Mouse (Mus musculus) heart, embryonic 14.5 days (tissue): ENCODE results near the gene Adamts2. TPM values are rescaled to one million over a fixed set of nuclear protein-coding genes. Genes with fewer than 3 reads are reported as not detected.

ENCODE experiments used
- ATAC-seq: fragments of 200-750 bp; cut with Nextera tagmentation; 2 replicates; pipeline ENCODE4 v1.8.0; 2017; ENCODE audit warnings: low read depth, moderate TSS enrichment; ENCODE audit not compliant: insufficient number of reproducible peaks, insufficient read depth, low FRiP score
- H3K27ac ChIP-seq, 2 experiments: fragments of 200-500 bp in 1 of 2; fragments of 300-500 bp in 1 of 2; sonication (generic) in 1 of 2; replicated peaks in 1 of 2; 2 replicates each; pipeline ENCODE4 v1.5.1; 2012 to 2014; ENCODE audit warnings: low read depth in 2 of 2, low read length in 2 of 2, control low read depth in 1 of 2, mild to moderate bottlenecking in 1 of 2, mixed read lengths in 1 of 2; ENCODE audit not compliant: control insufficient read depth in 1 of 2, insufficient read depth in 1 of 2
- H3K27me3 ChIP-seq: fragments of 300-500 bp; sonication (generic); 2 replicates; pipeline ENCODE4 v1.6.1; 2014; ENCODE audit warnings: mild to moderate bottlenecking, low read length, control low read depth; ENCODE audit not compliant: control insufficient read depth, insufficient read depth
- H3K36me3 ChIP-seq: fragments of 300-500 bp; sonication (generic); 2 replicates; pipeline ENCODE4 v1.6.1; 2014; ENCODE audit warnings: mild to moderate bottlenecking, control low read depth, low read length, mixed read lengths; ENCODE audit not compliant: control insufficient read depth, insufficient read depth
- H3K4me1 ChIP-seq, 2 experiments: fragments of 200-500 bp in 1 of 2; fragments of 300-500 bp in 1 of 2; sonication (generic) in 1 of 2; 2 replicates each; pipeline ENCODE4 v1.6.1; 2012 to 2014; ENCODE audit warnings: low read length in 2 of 2, control low read depth in 1 of 2, mixed read lengths in 1 of 2; ENCODE audit not compliant: control insufficient read depth in 2 of 2, insufficient read depth in 2 of 2
- H3K4me2 ChIP-seq: fragments of 300-500 bp; sonication (generic); 2 replicates; pipeline ENCODE4 v1.6.1; 2014; ENCODE audit warnings: mild to moderate bottlenecking, low read length
- H3K4me3 ChIP-seq, 2 experiments: fragments of 200-500 bp in 1 of 2; fragments of 300-500 bp in 1 of 2; sonication (generic) in 1 of 2; 2 replicates each; pipeline ENCODE4 v1.5.1; 2012 to 2014; ENCODE audit warnings: low read length in 2 of 2, mild to moderate bottlenecking in 2 of 2, control low read depth in 1 of 2, low read depth in 1 of 2, moderate library complexity in 1 of 2; ENCODE audit not compliant: control insufficient read depth in 1 of 2, insufficient read depth in 1 of 2
- H3K9ac ChIP-seq: fragments of 300-500 bp; sonication (generic); 2 replicates; pipeline ENCODE4 v1.6.1; 2014; ENCODE audit warnings: mild to moderate bottlenecking, low read length
- H3K9me3 ChIP-seq: fragments of 300-500 bp; sonication (generic); 2 replicates; pipeline ENCODE4 v1.6.1; 2016; ENCODE audit warnings: low read length, control low read depth; ENCODE audit not compliant: control insufficient read depth
- WGBS: fragments of 180-500 bp; shearing (Covaris S2); extraction: QIAGEN DNeasy Blood & Tissue Kit; methylation state at CpG from one replicate; pipeline ENCODE4 v1.1.7; 2014; 5-methylcytosine and 5-hydroxymethylcytosine counted together
- polyA plus RNA-seq: library from polyadenylated mRNA; unstranded; fragments of >200 nt; fragmentation: Nextera tagmentation; extraction: Ambion mirVana; gene quantifications from 2 replicates; pipeline ENCODE4 v1.2.1, GENCODE M21; 2014

Adamts2 gene
- polyA plus RNA-seq, 1 experiment from 2014 or later: 8.0 TPM

- WGBS: 2% methylated on average over 52 of the region's 52 CpGs
- no peaks in the 10 kb centered on the region for H3K36me3 ChIP-seq
- no peaks in the 10 kb centered on the region for H3K9me3 ChIP-seq
- peak overlapping the region; percentile 47 to 74 for H3K4me3 ChIP-seq
- H3K27me3 ChIP-seq: peaks cover 67% of the 10 kb centered on the region
- H3K4me2 ChIP-seq: peak overlapping the region; percentile 97
- H3K9ac ChIP-seq: peak overlapping the region; percentile 69
- no peak overlapping the region for H3K27ac ChIP-seq
- H3K4me1 ChIP-seq: peaks cover 4 to 11% of the 10 kb centered on the region in 2 experiments; a peak in 3 of 4 replicates
- ATAC-seq: peak; percentile 37; the same call in 1 of the 2 replicates
These were observed 1.4 kb downstream of the Adamts2 start for GRCm38 (mm10) chr11:50603082-50603910.

DNA sequence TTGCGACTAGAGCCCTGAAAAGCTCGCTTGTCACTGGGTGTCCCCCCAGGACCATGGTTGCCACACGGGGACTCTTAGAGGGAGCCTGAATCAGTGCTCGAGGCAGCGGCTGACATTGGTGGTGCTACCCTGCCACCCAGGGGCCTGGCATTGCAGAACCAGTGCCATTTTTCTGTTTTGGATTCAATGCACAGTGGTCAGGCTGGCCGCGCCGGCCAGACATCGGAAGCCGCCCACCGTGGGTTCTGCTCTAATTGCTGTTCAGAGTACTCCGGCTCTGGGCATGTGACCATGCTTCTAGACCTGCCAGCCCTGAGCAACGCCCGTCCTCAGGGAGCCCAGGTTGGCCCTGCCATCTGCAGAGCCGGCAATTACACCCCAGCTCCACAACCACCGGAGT is 2.5 kb downstream of the Adamts2 start:
- H3K4me1 ChIP-seq: peaks cover 4 to 11% of the 10 kb centered on the region in 2 experiments; a peak in 3 of 4 replicates
- H3K9me3 ChIP-seq: no peaks in the 10 kb centered on the region
- no peak overlapping the region for H3K27ac ChIP-seq
- no peak for ATAC-seq
- 73% methylated on average over 16 of the region's 16 CpGs for WGBS
- H3K4me3 ChIP-seq: no peak overlapping the region
- H3K27me3 ChIP-seq: peaks cover 61% of the 10 kb centered on the region
- H3K36me3 ChIP-seq: no peaks in the 10 kb centered on the region
- H3K4me2 ChIP-seq: peak overlapping the region; percentile 97; the same call in 1 of the 2 replicates
- H3K9ac ChIP-seq: no peak overlapping the region

- H3K27ac ChIP-seq: no peak overlapping the region
- no peaks in the 10 kb centered on the region; the same call in 1 of the 2 replicates for H3K27me3 ChIP-seq
- no peak overlapping the region for H3K4me3 ChIP-seq
- no peak overlapping the region for H3K9ac ChIP-seq
- 62% methylated on average over 5 of the region's 5 CpGs for WGBS
- no peak overlapping the region for H3K4me2 ChIP-seq
- no peaks in the 10 kb centered on the region for H3K4me1 ChIP-seq
- no peak for ATAC-seq
- no peaks in the 10 kb centered on the region for H3K9me3 ChIP-seq
- no peaks in the 10 kb centered on the region for H3K36me3 ChIP-seq
These were observed 9.3 kb downstream of the Adamts2 start for GRCm38 (mm10) chr11:50611181-50611580.

DNA sequence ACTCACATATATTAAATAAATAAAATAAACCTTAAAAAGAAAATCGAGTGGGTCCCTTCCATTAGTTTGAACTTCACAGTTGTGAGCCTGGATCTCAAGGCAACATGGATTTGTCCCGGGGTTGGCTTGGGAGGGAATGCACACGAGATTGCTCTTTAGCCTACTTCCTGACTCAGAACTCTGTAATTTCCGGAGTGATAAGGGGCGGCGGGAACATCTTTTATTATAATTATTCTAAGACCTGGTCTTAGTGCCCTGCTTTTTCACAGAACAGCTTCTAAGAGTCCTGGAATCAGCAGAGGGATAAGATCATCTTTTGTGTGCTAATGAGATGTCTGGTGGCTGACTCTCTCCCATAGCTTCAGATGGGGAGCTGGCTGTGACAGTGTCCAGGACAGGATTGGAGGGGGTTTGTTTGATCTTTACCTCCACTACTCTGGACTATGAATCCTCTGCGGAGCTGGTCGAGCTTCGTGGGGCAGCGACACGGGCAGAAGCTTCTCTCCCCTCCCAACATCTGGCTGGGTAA is 15.2 kb downstream of the Adamts2 start:
- no peak overlapping the region for H3K4me3 ChIP-seq
- no peak overlapping the region for H3K27ac ChIP-seq
- no peaks in the 10 kb centered on the region for H3K9me3 ChIP-seq
- WGBS: 59% methylated on average over 11 of the region's 11 CpGs
- H3K4me2 ChIP-seq: no peak overlapping the region
- H3K9ac ChIP-seq: no peak overlapping the region
- no peaks in the 10 kb centered on the region for H3K36me3 ChIP-seq
- ATAC-seq: no peak
- H3K4me1 ChIP-seq: peaks cover 0 to 3% of the 10 kb centered on the region in 2 experiments; a peak in 2 of 4 replicates
- no peaks in the 10 kb centered on the region for H3K27me3 ChIP-seq

GRCm38 (mm10) chr11:50620926-50621325 is 19.0 kb downstream of the Adamts2 start:
- Histone ChIP-seq H3K4me2 (no peak overlapping the region), H3K9ac (no peak overlapping the region), H3K27ac (no peak overlapping the region), H3K9me3 (no peaks in the 10 kb centered on the region), H3K27me3 (no peaks in the 10 kb centered on the region), H3K36me3 (no peaks in the 10 kb centered on the region), H3K4me1 (peaks cover 0 to 13% of the 10 kb centered on the region in 2 experiments; a peak in 2 of 4 replicates), H3K4me3 (no peak overlapping the region)
- ATAC-seq: no peak
- WGBS: 74% methylated on average over 4 of the region's 4 CpGs

DNA sequence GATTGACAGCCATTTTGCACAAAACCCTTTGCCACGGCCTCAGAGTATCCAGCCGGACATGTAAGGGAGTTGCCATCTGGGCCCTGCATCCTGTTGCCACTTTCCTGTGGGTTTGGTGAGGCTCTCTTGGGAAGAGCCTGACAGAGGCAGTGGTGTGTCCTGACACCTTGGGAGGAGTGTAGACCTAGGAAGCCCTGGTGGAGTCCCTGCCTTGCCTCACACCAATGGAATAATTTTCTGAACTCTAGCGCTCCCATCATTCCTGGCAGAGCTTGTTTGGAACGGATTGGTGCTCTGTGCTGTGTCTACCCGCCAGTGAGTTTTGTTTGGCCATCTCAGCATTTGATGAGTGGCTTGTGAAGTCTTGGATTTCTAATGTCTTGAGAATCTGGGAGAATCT is 19.5 kb downstream of the Adamts2 start:
- Histone ChIP-seq H3K9ac (no peak overlapping the region), H3K9me3 (no peaks in the 10 kb centered on the region), H3K36me3 (no peaks in the 10 kb centered on the region), H3K27ac (peak overlapping the region in 1 of 2 experiments; percentile 64; a peak in 2 of 4 replicates), H3K4me1 (peaks cover 0 to 13% of the 10 kb centered on the region in 2 experiments; a peak in 2 of 4 replicates), H3K4me3 (no peak overlapping the region), H3K4me2 (no peak overlapping the region), H3K27me3 (no peaks in the 10 kb centered on the region)
- ATAC-seq: no peak
- 70% methylated on average over 5 of the region's 5 CpGs for WGBS

- no peaks in the 10 kb centered on the region for H3K9me3 ChIP-seq
- H3K9ac ChIP-seq: no peak overlapping the region
- WGBS: 46% methylated on average over 15 of the region's 15 CpGs
- H3K4me1 ChIP-seq: peaks cover 0 to 13% of the 10 kb centered on the region in 2 experiments; a peak in 2 of 4 replicates
- peak; percentile 67 for ATAC-seq
- peak overlapping the region; percentile 30; the same call in 1 of the 2 replicates for H3K4me2 ChIP-seq
- peak overlapping the region; percentile 64 to 82 for H3K27ac ChIP-seq
- no peak overlapping the region for H3K4me3 ChIP-seq
- H3K27me3 ChIP-seq: no peaks in the 10 kb centered on the region
- H3K36me3 ChIP-seq: no peaks in the 10 kb centered on the region
These were observed 20.4 kb downstream of the Adamts2 start for GRCm38 (mm10) chr11:50622238-50622726.
